Mouse (Mus musculus): Measurements from ENCODE around the gene Olfr248.

- no peak for TF ChIP-seq EP300 (IDR thresholded peaks at IDR 0.05)
- TF ChIP-seq CTCF (IDR thresholded peaks at IDR 0.05), result no peak
These were observed 36.6 kb downstream of the Olfr248 start for GRCm38 (mm10) chr1:174427402-174427801.
